Mouse (Mus musculus) E14TG2a.4 (cell line): ENCODE measurements around the gene Olfr191.

Experiments
- CTCF ChIP-seq: conservative IDR thresholded peaks from 2 replicates; pipeline ENCODE4 v1.5.1; 2014; ENCODE audit warnings: low read length
- NANOG ChIP-seq: IDR thresholded peaks from 2 replicates; pipeline ENCODE4 v1.6.1; 2014; ENCODE audit warnings: borderline replicate concordance, low read length, mixed read lengths

GRCm38 (mm10) chr16:59047579-59047978, 42.0 kb downstream of the Olfr191 start:
- TF ChIP-seq CTCF (no peak), NANOG (no peak)
